Mouse (Mus musculus): ENCODE measurements around the gene Serpini1.

GRCm38 (mm10) chr3:75611019-75611418 lies 53.7 kb downstream of the Serpini1 start:
- TF ChIP-seq POLR2A (IDR thresholded peaks at IDR 0.05; ENCODE audit: low read depth, low read length) = no peak
- no peak for TF ChIP-seq CTCF (IDR thresholded peaks at IDR 0.05; ENCODE audit: extremely low read depth, insufficient read depth, insufficient read length, insufficient replicate concordance)
